Mouse (Mus musculus) liver, embryonic 14.5 days (tissue): Measurements from ENCODE around the gene Ttc16. TPM values are rescaled to one million over a fixed set of nuclear protein-coding genes. Genes with fewer than 3 reads are reported as not detected.

Experiments
- ATAC-seq: fragments of 200-750 bp; cut with Nextera tagmentation; 2 replicates; pipeline ENCODE4 v1.8.0; 2017; ENCODE audit warnings: moderate number of reproducible peaks, mild to moderate bottlenecking, moderate library complexity; ENCODE audit not compliant: insufficient read depth
- DNase-seq, 3 experiments: peaks; one replicate each; pipeline ENCODE4 v3.0.0-alpha.2; 2012 to 2013; ENCODE audit warnings: low read depth in 3 of 3, low spot score in 3 of 3
- H3K27ac ChIP-seq: fragments of 300-500 bp; sonication (generic); 2 replicates; pipeline ENCODE4 v1.5.1; 2014; ENCODE audit warnings: moderate library complexity, mild to moderate bottlenecking, control low read depth, inconsistent platforms
- H3K27me3 ChIP-seq: fragments of 300-500 bp; sonication (generic); 2 replicates; pipeline ENCODE4 v1.6.1; 2014; ENCODE audit warnings: mild to moderate bottlenecking, low read length, moderate library complexity; ENCODE audit not compliant: control insufficient read depth, insufficient read depth
- H3K36me3 ChIP-seq: fragments of 300-500 bp; sonication (generic); replicated peaks from 2 replicates; pipeline ENCODE4 v1.6.1; 2014; ENCODE audit warnings: low read depth; ENCODE audit not compliant: control insufficient read depth, insufficient read depth
- H3K4me1 ChIP-seq, 2 experiments: fragments of 200-500 bp in 1 of 2; fragments of 300-500 bp in 1 of 2; sonication (generic) in 1 of 2; replicated peaks; 2 replicates each; pipeline ENCODE4 v1.6.1; 2012 to 2014; ENCODE audit warnings: antibody characterized with exemption in 1 of 2, inconsistent platforms in 1 of 2, low read length in 1 of 2; ENCODE audit not compliant: control insufficient read depth in 2 of 2, insufficient read depth in 2 of 2
- H3K4me2 ChIP-seq: fragments of 300-500 bp; sonication (generic); 2 replicates; pipeline ENCODE4 v1.6.1; 2014; ENCODE audit warnings: low read depth, mild to moderate bottlenecking, control low read depth, moderate library complexity
- H3K4me3 ChIP-seq, 2 experiments: fragments of 200-500 bp in 1 of 2; fragments of 300-500 bp in 1 of 2; sonication (generic) in 1 of 2; 2 replicates each; pipeline ENCODE4 v1.5.1; 2012 to 2014; ENCODE audit warnings: low read depth in 2 of 2, low read length in 2 of 2, mild to moderate bottlenecking in 2 of 2, control low read depth in 1 of 2, inconsistent platforms in 1 of 2, moderate library complexity in 1 of 2; ENCODE audit not compliant: insufficient read depth in 1 of 2
- H3K9ac ChIP-seq: fragments of 300-500 bp; sonication (generic); replicated peaks from 2 replicates; pipeline ENCODE4 v1.6.1; 2014; ENCODE audit warnings: mild to moderate bottlenecking, control low read depth, moderate library complexity
- H3K9me3 ChIP-seq: fragments of 300-500 bp; sonication (generic); 2 replicates; pipeline ENCODE4 v1.6.1; 2016; ENCODE audit warnings: low read length, mixed read lengths; ENCODE audit not compliant: control insufficient read depth
- CTCF ChIP-seq: IDR thresholded peaks from 2 replicates; pipeline ENCODE4 v1.5.1; 2016; ENCODE audit warnings: antibody characterized with exemption, low read depth, control low read depth
- EP300 ChIP-seq: IDR thresholded peaks from 2 replicates; pipeline ENCODE4 v1.6.1; 2016; ENCODE audit warnings: antibody characterized with exemption, low read depth
- WGBS: fragments of 180-500 bp; shearing (Covaris S2); extraction: QIAGEN DNeasy Blood & Tissue Kit; methylation state at CpG from one replicate; pipeline ENCODE4 v1.1.7; 2014; ENCODE audit not compliant: insufficient replicate concordance; 5-methylcytosine and 5-hydroxymethylcytosine counted together
- polyA plus RNA-seq, 2 experiments: library from polyadenylated mRNA; depleted of rRNA in 1 of 2; stranded (reverse) in 1 of 2; unstranded in 1 of 2; fragments of >200 nt; fragmentation: Nextera tagmentation in 1 of 2; extraction: Ambion mirVana in 1 of 2; gene quantifications; 2 replicates each; pipeline versions ENCODE4 v1.2.1 to v1.2.3; 2012 to 2014

Ttc16 gene
- polyA plus RNA-seq, 2 experiments = 0.09 to 0.22 TPM

DNA sequence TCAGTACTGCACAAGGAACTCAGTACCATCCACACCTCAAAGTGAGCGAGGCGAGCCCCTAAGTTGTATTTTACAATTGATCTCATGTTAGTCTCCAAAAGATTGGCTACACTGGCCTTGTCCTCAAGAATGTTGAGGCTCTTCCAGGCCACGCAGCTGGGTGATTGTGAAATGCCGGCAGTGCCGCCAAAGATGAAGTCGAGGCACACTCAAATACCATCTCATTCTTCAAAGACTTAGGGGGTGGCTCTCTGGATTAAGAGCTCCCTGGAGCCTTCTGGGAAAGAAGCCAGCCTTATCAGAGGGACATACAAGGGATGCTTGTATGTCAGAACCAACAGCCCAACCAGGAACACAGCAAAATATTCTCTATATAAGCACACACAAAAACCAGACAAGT is 15.9 kb upstream of the Ttc16 start:
- Histone ChIP-seq H3K9me3 (no peaks in the 10 kb centered on the region), H3K27me3 (no peaks in the 10 kb centered on the region), H3K9ac (no peak overlapping the region), H3K36me3 (no peaks in the 10 kb centered on the region), H3K4me2 (no peak overlapping the region), H3K4me3 (no peak overlapping the region), H3K4me1 (no peaks in the 10 kb centered on the region), H3K27ac (no peak overlapping the region)
- DNase-seq (no peak), ATAC-seq (no peak)
- 67% methylated on average over 6 of the region's 6 CpGs for WGBS
- TF ChIP-seq CTCF = no peak
- no peak for TF ChIP-seq EP300

DNA sequence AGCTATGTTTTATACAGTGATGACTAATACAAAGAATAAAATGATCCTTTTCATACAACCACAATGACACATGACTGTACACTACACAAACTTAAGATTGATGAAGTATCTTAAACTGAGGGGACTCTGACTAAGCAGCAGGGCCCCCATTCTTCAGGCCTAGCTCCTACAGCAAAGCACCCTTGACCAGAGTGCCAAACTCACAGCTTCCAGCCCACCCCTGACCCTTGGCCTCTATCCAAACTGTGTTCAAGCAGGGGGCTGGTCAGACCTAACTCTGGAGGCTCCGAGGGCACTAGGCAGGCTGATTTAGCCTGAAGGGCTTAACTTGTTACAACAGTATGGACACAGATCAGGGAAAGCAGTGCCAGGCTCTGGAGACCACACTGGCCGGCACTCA is 13.1 kb upstream of the Ttc16 start:
- Histone ChIP-seq H3K9ac (no peak overlapping the region), H3K27ac (no peak overlapping the region)
- 50% methylated on average over 2 of the region's 2 CpGs for WGBS

DNA sequence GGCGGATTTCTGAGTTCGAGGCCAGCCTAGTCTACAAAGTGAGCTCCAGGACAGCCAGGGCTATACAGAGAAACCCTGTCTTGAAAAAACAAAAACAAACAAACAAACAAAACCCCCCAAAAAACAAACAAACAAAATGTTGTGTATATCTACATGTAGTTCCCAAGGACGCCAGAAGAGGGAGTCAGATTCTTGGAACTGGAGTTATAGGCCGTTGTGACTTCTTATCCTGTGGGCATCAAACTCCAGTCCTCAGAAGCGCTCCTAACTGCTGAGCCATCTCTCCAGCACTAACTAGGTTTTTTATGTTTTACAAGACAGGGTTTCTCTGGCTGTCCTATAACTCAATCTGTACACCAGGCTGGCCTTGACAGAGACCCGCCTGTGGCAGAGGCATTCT is 11.7 kb upstream of the Ttc16 start:
- H3K36me3 ChIP-seq = no peaks in the 10 kb centered on the region
- H3K4me1 ChIP-seq = no peaks in the 10 kb centered on the region
- WGBS = 39% methylated on average over 6 of the region's 6 CpGs
- H3K4me2 ChIP-seq = no peak overlapping the region
- H3K9me3 ChIP-seq = no peaks in the 10 kb centered on the region
- no peaks in the 10 kb centered on the region for H3K27me3 ChIP-seq
- TF ChIP-seq EP300 (no peak), CTCF (peak; percentile 61)
- H3K4me3 ChIP-seq = no peak overlapping the region
- H3K27ac ChIP-seq = no peak overlapping the region
- DNase-seq (no peak), ATAC-seq (no peak)
- H3K9ac ChIP-seq = no peak overlapping the region

More for the DNA sequence above, 13.1 kb upstream of the Ttc16 start:
- H3K4me3 ChIP-seq = no peak overlapping the region
- no peaks in the 10 kb centered on the region for H3K4me1 ChIP-seq
- no peaks in the 10 kb centered on the region for H3K27me3 ChIP-seq
- no peak overlapping the region for H3K4me2 ChIP-seq
- TF ChIP-seq CTCF = no peak
- no peak for TF ChIP-seq EP300
- no peaks in the 10 kb centered on the region for H3K36me3 ChIP-seq
- no peaks in the 10 kb centered on the region for H3K9me3 ChIP-seq
- no peak for ATAC-seq
- no peak for DNase-seq

DNA sequence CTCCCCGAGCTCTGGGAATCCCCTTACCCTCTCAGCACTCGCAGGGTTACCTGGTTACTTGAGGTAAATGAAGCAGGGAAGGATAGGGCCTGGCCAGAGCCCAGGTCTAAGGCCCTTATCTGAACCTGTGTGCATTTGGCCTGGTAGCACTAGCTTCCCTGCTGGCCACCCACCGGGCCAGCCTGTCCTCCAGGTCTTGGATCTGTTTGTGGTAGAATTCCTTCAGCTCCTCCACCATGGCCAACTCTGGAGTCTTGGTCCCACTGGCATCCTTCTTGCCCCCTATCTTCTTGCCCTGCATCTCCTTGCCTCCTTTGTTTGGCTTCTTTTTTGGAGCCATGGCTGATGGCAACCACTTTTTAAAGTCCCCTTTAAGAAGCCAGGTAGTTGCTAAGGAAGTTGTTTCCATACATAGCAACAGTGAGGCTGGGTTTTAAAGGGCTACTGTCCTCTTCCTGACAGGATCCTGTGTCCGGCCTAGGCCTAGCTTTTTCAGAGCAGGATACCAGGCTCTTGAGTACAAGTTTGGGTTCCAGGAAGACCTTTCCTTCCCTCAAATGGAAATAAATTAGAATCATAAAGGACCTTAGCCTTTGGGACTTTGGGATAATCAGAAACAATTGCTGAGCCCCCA is 8.7 kb upstream of the Ttc16 start, which contains the start of gene Cfap157:
Gene Cfap157 (minus strand): TSS at position 381 of the 634 bp plus-strand sequence.
- TF ChIP-seq EP300 = no peak
- TF ChIP-seq CTCF = no peak

DNA sequence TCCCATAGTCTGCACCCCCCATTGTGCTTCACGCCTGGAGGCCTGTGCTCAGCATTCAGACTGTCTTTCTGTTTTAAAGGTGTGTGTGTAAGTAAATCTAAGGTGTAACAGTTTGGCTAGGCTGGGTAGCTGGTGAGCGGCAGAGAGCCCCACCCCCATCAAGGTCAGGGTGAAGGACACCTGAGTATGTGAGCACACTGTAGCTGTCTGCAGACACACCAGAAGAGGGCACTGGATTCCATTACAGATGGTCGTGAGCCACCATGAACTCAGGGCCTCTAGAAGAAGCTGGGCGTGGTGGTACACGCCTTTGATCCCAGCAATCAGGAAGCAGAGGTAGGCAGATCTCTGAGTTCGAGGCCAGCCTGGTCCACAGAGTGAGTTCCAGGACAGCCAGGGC is 6.3 kb upstream of the Ttc16 start:
- WGBS = 59% methylated on average over 6 of the region's 6 CpGs
- Histone ChIP-seq H3K4me2 (no peak overlapping the region), H3K27ac (no peak overlapping the region), H3K36me3 (no peaks in the 10 kb centered on the region), H3K9ac (no peak overlapping the region), H3K4me1 (no peaks in the 10 kb centered on the region), H3K4me3 (no peak overlapping the region), H3K27me3 (no peaks in the 10 kb centered on the region), H3K9me3 (no peaks in the 10 kb centered on the region)
- ATAC-seq (no peak), DNase-seq (no peak)
- TF ChIP-seq CTCF = no peak
- TF ChIP-seq EP300 = no peak

More for the DNA sequence above, 8.7 kb upstream of the Ttc16 start, which contains the start of gene Cfap157:
- Histone ChIP-seq H3K4me3 (no peak within 1 kb of the TSS), H3K36me3 (no peaks in the 10 kb centered on the region), H3K27me3 (no peaks in the 10 kb centered on the region), H3K9ac (no peak within 1 kb of the TSS), H3K4me2 (no peak within 1 kb of the TSS), H3K9me3 (no peaks in the 10 kb centered on the region), H3K4me1 (no peaks in the 10 kb centered on the region), H3K27ac (no peak within 1 kb of the TSS)
- ATAC-seq (no peak), DNase-seq (no peak)
- WGBS = 48% methylated on average over 4 of the region's 4 CpGs
